Mouse (Mus musculus) retina, adult 2 months (tissue): ENCODE data around the gene Mrpl21.

Source experiments
- DNase-seq: peaks from one replicate; pipeline ENCODE4 v3.0.0-alpha.2; 2012; ENCODE audit warnings: low read depth, low spot score

The Mrpl21 gene

GRCm38 (mm10) chr19:3336485-3337255 lies 54.0 kb downstream of the Mrpl21 start:
- DNase-seq = no peak

- no peak for DNase-seq
Observed at GRCm38 (mm10) chr19:3339187-3339586, 56.5 kb downstream of the Mrpl21 start.

DNA sequence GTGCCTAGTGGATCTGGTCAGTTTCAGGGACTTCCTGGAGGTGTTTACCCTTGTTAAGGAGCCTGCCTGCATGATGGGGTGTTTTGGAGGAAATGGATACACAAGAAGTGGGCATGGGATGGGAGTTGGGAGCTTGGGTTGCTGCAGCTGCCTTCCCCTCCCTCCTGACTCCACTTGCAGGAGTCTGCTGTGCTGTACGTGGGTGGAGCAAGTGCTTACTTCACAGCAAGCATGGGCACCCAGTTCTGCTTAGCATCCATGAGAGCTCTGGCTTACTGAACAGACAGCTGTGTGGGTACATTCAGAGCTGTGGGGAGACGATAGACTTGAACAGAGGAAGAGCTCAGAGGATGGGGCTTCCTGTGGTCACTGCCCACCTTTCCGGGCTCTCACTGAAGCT lies 58.3 kb downstream of the Mrpl21 start:
- DNase-seq = no peak
